Mouse (Mus musculus) heart, embryonic 12.5 days (tissue): ENCODE results near the gene Sgpp1. TPM values are rescaled to one million over a fixed set of nuclear protein-coding genes. Genes with fewer than 3 reads are reported as not detected.

Source experiments
- ATAC-seq: fragments of 200-750 bp; cut with Nextera tagmentation; 2 replicates; pipeline ENCODE4 v1.8.0; 2017; ENCODE audit warnings: moderate TSS enrichment, moderate library complexity; ENCODE audit not compliant: insufficient number of reproducible peaks, low FRiP score
- H3K27ac ChIP-seq: fragments of 300-500 bp; sonication (generic); 2 replicates; pipeline ENCODE4 v1.5.1; 2016; ENCODE audit warnings: mild to moderate bottlenecking, moderate library complexity; ENCODE audit not compliant: poor library complexity, severe bottlenecking
- H3K27me3 ChIP-seq: fragments of 300-500 bp; sonication (generic); replicated peaks from 2 replicates; pipeline ENCODE4 v1.6.1; 2016; ENCODE audit warnings: mild to moderate bottlenecking, moderate library complexity
- H3K36me3 ChIP-seq: fragments of 300-500 bp; sonication (generic); 2 replicates; pipeline ENCODE4 v1.6.1; 2016; ENCODE audit warnings: mild to moderate bottlenecking, moderate library complexity
- H3K4me1 ChIP-seq: fragments of 300-500 bp; sonication (generic); replicated peaks from 2 replicates; pipeline ENCODE4 v1.6.1; 2016; ENCODE audit warnings: mild to moderate bottlenecking
- H3K4me2 ChIP-seq: fragments of 300-500 bp; sonication (generic); 2 replicates; pipeline ENCODE4 v1.6.1; 2016; ENCODE audit warnings: mild to moderate bottlenecking, moderate library complexity
- H3K4me3 ChIP-seq: fragments of 300-500 bp; sonication (generic); 2 replicates; pipeline ENCODE4 v1.5.1; 2016; ENCODE audit warnings: mild to moderate bottlenecking
- H3K9ac ChIP-seq: fragments of 300-500 bp; sonication (generic); 2 replicates; pipeline ENCODE4 v1.6.1; 2016; ENCODE audit warnings: mild to moderate bottlenecking, moderate library complexity
- H3K9me3 ChIP-seq: fragments of 300-500 bp; sonication (generic); replicated peaks from 2 replicates; pipeline ENCODE4 v1.6.1; 2016; ENCODE audit warnings: mild to moderate bottlenecking, moderate library complexity
- WGBS: fragments of 180-500 bp; shearing (Covaris S2); methylation state at CpG from one replicate; pipeline ENCODE4 v1.1.7; 2016; 5-methylcytosine and 5-hydroxymethylcytosine counted together
- polyA plus RNA-seq: library from polyadenylated mRNA; unstranded; fragments of >200 nt; fragmentation: Nextera tagmentation; extraction: Ambion mirVana; gene quantifications from 2 replicates; pipeline ENCODE4 v1.2.1, GENCODE M21; 2016

The Sgpp1 gene
- polyA plus RNA-seq, 1 experiment from 2014 or later: 24.0 TPM

DNA sequence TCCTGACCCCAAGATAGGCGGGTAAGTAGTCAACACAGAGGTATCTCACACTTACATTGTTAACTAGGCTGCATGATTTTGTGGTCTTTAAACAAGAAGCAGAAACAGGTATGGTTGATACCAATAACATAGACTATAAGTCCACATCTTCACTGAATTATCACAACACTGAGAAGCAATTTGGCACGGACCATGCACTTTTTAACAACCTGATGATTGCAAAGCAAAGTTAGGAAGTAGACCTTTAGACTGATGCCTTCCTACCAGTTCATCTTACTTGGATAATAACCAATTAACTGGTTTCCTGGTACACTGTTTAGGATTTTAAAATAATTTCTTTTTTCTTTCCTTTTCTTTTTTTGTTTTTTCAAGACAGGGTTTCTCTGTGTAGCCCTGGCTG, 67.3 kb downstream of the Sgpp1 start:
- Histone ChIP-seq H3K27me3 (no peaks in the 10 kb centered on the region), H3K4me2 (peak overlapping the region; percentile 84), H3K9ac (no peak overlapping the region), H3K36me3 (no peaks in the 10 kb centered on the region), H3K4me1 (peaks cover 8% of the 10 kb centered on the region), H3K9me3 (no peaks in the 10 kb centered on the region), H3K27ac (no peak overlapping the region), H3K4me3 (no peak overlapping the region)
- WGBS: 88% methylated on average over 2 of the region's 2 CpGs
- no peak for ATAC-seq

DNA sequence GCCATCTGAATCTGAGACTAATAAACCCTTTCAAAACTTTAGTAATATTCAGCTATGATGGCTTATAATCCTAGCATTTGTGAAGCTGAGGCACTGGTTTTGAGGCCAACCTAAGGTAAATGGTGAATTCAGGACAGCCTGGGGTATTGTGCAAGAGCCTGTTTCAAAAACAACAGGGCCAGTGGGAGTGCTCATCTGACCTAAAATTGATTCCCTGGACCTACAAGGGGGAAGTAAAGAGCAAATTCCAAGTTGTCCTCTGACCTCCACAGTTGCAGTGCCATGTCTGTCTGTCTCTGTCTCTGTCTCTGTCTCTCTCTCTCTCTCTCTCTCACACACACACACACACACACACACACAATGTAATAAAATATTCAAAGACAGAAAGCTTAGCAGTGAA, 68.6 kb downstream of the Sgpp1 start:
- H3K4me3 ChIP-seq: no peak overlapping the region
- H3K9me3 ChIP-seq: no peaks in the 10 kb centered on the region
- no peaks in the 10 kb centered on the region for H3K27me3 ChIP-seq
- H3K4me1 ChIP-seq: peaks cover 8% of the 10 kb centered on the region
- no peak for ATAC-seq
- H3K36me3 ChIP-seq: no peaks in the 10 kb centered on the region
- H3K4me2 ChIP-seq: no peak overlapping the region
- H3K9ac ChIP-seq: no peak overlapping the region
- H3K27ac ChIP-seq: no peak overlapping the region

GRCm38 (mm10) chr12:75664516-75664810, 71.1 kb downstream of the Sgpp1 start:
- no peaks in the 10 kb centered on the region; the same call in 1 of the 2 replicates for H3K4me1 ChIP-seq
- no peak overlapping the region for H3K9ac ChIP-seq
- no peak overlapping the region for H3K4me2 ChIP-seq
- no peak for ATAC-seq
- H3K27me3 ChIP-seq: no peaks in the 10 kb centered on the region
- no peak overlapping the region for H3K4me3 ChIP-seq
- H3K27ac ChIP-seq: no peak overlapping the region
- H3K9me3 ChIP-seq: no peaks in the 10 kb centered on the region
- H3K36me3 ChIP-seq: no peaks in the 10 kb centered on the region
- WGBS: 42% methylated on average over 6 of the region's 6 CpGs

Other genes with a start within 250 kb of the Sgpp1 start
- 12.1 and 12.7 TPM in 2 replicates for gene Ppp2r5e, start 139.5 kb downstream of the Sgpp1 start, polyA plus RNA-seq
- gene Wdr89, start 66.2 kb downstream of the Sgpp1 start, polyA plus RNA-seq: 8.6 and 9.8 TPM in 2 replicates
- gene Syne2, start 82.4 kb upstream of the Sgpp1 start, polyA plus RNA-seq: 63.7 and 65.4 TPM in 2 replicates